Mouse (Mus musculus) erythroblast, embryonic 14.5 days (primary cell): ENCODE data around the gene Ppie.

ENCODE experiments used
- GATA1 ChIP-seq: IDR thresholded peaks from 2 replicates; pipeline ENCODE4 v1.6.1; 2012; ENCODE audit warnings: low read length, inconsistent platforms, mixed read lengths
- TAL1 ChIP-seq: IDR thresholded peaks from 3 replicates; pipeline ENCODE4 v1.6.1; 2012; ENCODE audit warnings: low read length, inconsistent platforms, mixed read lengths

- TF ChIP-seq TAL1 (no peak), GATA1 (no peak)
Observed at GRCm38 (mm10) chr4:123126626-123127025, 13.1 kb downstream of the Ppie start.
